Mouse (Mus musculus): ENCODE measurements around the gene Pecam1.

- TF ChIP-seq CTCF (IDR thresholded peaks at IDR 0.05; ENCODE audit: extremely low read depth, insufficient read length, insufficient replicate concordance, low read depth, low read length) (no peak), POLR2A (IDR thresholded peaks at IDR 0.05; ENCODE audit: low read depth, low read length) (no peak)
These were observed 34.6 kb upstream of the Pecam1 start for GRCm38 (mm10) chr11:106785043-106785442.

Data from small intestine, adult 2 months (tissue).